Comparison of ENCODE assay signal across 23 mouse cellular contexts in genomic region chr8:90323824-90324223, GRCm38 (mm10). TPM values are rescaled to one million over a fixed set of nuclear protein-coding genes. Genes with fewer than 3 reads are reported as not detected.
A peak's percentile ranks its signal among the peaks of the same experiment; 100 is the strongest.
DNase-seq lines count a peak whose midpoint lies in the region; ATAC-seq lines count a peak whose summit lies in the region.
"Had no signal": no experiment of that assay in that cellular context is flagged by ENCODE, and none has a peak within 500 bp of the region (broad histone marks: within the 10 kb centered on the region; RNA-seq: fewer than 3 reads in every experiment).

No protein-coding gene starts in this region.

- WGBS in hindbrain, embryonic 10.5 days, result 43% methylated on average over 4 of the region's 4 CpGs
- WGBS in hindbrain, embryonic 11.5 days, result 44% methylated on average over 4 of the region's 4 CpGs
- 23% methylated on average over 4 of the region's 4 CpGs for WGBS in hindbrain, embryonic 15.5 days
- 9% methylated on average over 4 of the region's 4 CpGs for WGBS in midbrain, embryonic 13.5 days
- WGBS in limb, embryonic 10.5 days, result 22% methylated on average over 4 of the region's 4 CpGs

- peaks cover 25% of the 10 kb centered on the region for H3K4me1 ChIP-seq in hindbrain, embryonic 10.5 days (replicated peaks)
- no peaks in the 10 kb centered on the region for H3K4me1 ChIP-seq in hindbrain, embryonic 11.5 days (replicated peaks; ENCODE audit: control insufficient read depth, insufficient read depth, low read length)
- H3K4me1 ChIP-seq in hindbrain, embryonic 15.5 days (replicated peaks), result peaks cover 24% of the 10 kb centered on the region
- peaks cover 62% of the 10 kb centered on the region for H3K4me1 ChIP-seq in midbrain, embryonic 13.5 days (replicated peaks)
- no peaks in the 10 kb centered on the region for H3K4me1 ChIP-seq in limb, embryonic 10.5 days
- H3K4me1 ChIP-seq: embryonic facial prominence, embryonic 15.5 days had no signal

- H3K4me2 ChIP-seq in hindbrain, embryonic 11.5 days (replicated peaks; ENCODE audit: low read depth, low read length), result no peak overlapping the region
- no peak overlapping the region for H3K4me2 ChIP-seq in hindbrain, embryonic 15.5 days
- 0 out of 2 replicates have a peak overlapping the region, but pooled peaks have one; percentile 7 for H3K4me2 ChIP-seq in midbrain, embryonic 13.5 days (replicated peaks)
- H3K4me2 ChIP-seq: embryonic facial prominence, embryonic 15.5 days had no signal

- no peak for DNase-seq in hindbrain, embryonic 10.5 days (ENCODE audit: low spot score)
- DNase-seq in hindbrain, embryonic 11.5 days (ENCODE audit: low spot score), result no peak
- DNase-seq in right cerebral cortex, postnatal 25 days, result no peak
- DNase-seq in limb, embryonic 10.5 days (ENCODE audit: low spot score), result no peak
- DNase-seq in adrenal gland, postnatal 14 days, result no peak
- DNase-seq: cerebellum, postnatal 14 days; gastrocnemius, adult 2 months; kidney, adult 9 months; kidney, postnatal 25 days; layer of hippocampus, adult 9-11 months; left cerebral cortex, postnatal 4 days; liver, postnatal 0 days; lung, postnatal 10 days; right cerebral cortex, postnatal 14 days; thymus, adult 18-20 months had no signal

- H3K4me3 ChIP-seq in hindbrain, embryonic 10.5 days, result no peak overlapping the region
- no peak overlapping the region for H3K4me3 ChIP-seq in hindbrain, embryonic 11.5 days (ENCODE audit: low read depth, low read length)
- no peak overlapping the region for H3K4me3 ChIP-seq in hindbrain, embryonic 15.5 days
- no peak overlapping the region for H3K4me3 ChIP-seq in midbrain, embryonic 13.5 days (replicated peaks)
- no peak overlapping the region for H3K4me3 ChIP-seq in limb, embryonic 10.5 days
- H3K4me3 ChIP-seq: embryonic facial prominence, embryonic 15.5 days; gastrocnemius, adult 2 months; heart, embryonic 13.5 days; left cerebral cortex, adult 2 months had no signal

- no peaks in the 10 kb centered on the region for H3K27me3 ChIP-seq in hindbrain, embryonic 10.5 days (ENCODE audit: insufficient read depth, poor library complexity, severe bottlenecking)
- no peaks in the 10 kb centered on the region for H3K27me3 ChIP-seq in hindbrain, embryonic 11.5 days (ENCODE audit: control insufficient read depth, insufficient read depth, low read length)
- H3K27me3 ChIP-seq in hindbrain, embryonic 15.5 days, result no peaks in the 10 kb centered on the region
- H3K27me3 ChIP-seq in midbrain, embryonic 13.5 days, result no peaks in the 10 kb centered on the region
- no peaks in the 10 kb centered on the region for H3K27me3 ChIP-seq in limb, embryonic 10.5 days (ENCODE audit: low read depth, poor library complexity, severe bottlenecking)
- H3K27me3 ChIP-seq: embryonic facial prominence, embryonic 15.5 days; heart, embryonic 13.5 days had no signal

- no peak for ATAC-seq in hindbrain, embryonic 11.5 days (ENCODE audit: low FRiP score)
- no peak for ATAC-seq in hindbrain, embryonic 15.5 days (ENCODE audit: low FRiP score, low read depth)
- 0 out of 2 replicates have a peak, but pooled peaks have one; percentile 50 for ATAC-seq in midbrain, embryonic 13.5 days
- ATAC-seq: liver, postnatal 0 days had no signal

- H3K36me3 ChIP-seq in hindbrain, embryonic 10.5 days, result peaks cover 26% of the 10 kb centered on the region
- H3K36me3 ChIP-seq in hindbrain, embryonic 11.5 days (ENCODE audit: control insufficient read depth, insufficient read depth, low read length), result peaks cover 2% of the 10 kb centered on the region; the same call in 1 of the 2 replicates
- H3K36me3 ChIP-seq in hindbrain, embryonic 15.5 days, result no peaks in the 10 kb centered on the region
- H3K36me3 ChIP-seq in midbrain, embryonic 13.5 days, result peaks cover 5% of the 10 kb centered on the region; the same call in 1 of the 2 replicates
- no peaks in the 10 kb centered on the region for H3K36me3 ChIP-seq in limb, embryonic 10.5 days
- H3K36me3 ChIP-seq: embryonic facial prominence, embryonic 15.5 days had no signal

- H3K27ac ChIP-seq in hindbrain, embryonic 10.5 days, result 0 out of 2 replicates have a peak overlapping the region, but pooled peaks have one; percentile 35
- no peak overlapping the region for H3K27ac ChIP-seq in hindbrain, embryonic 11.5 days (ENCODE audit: low read depth, low read length)
- H3K27ac ChIP-seq in hindbrain, embryonic 15.5 days (replicated peaks), result 0 out of 2 replicates have a peak overlapping the region, but pooled peaks have one; percentile 23
- H3K27ac ChIP-seq in midbrain, embryonic 13.5 days, result peak overlapping the region; percentile 37
- H3K27ac ChIP-seq in limb, embryonic 10.5 days, result no peak overlapping the region
- H3K27ac ChIP-seq: embryonic facial prominence, embryonic 15.5 days; gastrocnemius, adult 2 months; heart, embryonic 13.5 days had no signal

- H3K9me3 ChIP-seq in hindbrain, embryonic 10.5 days, result no peaks in the 10 kb centered on the region
- H3K9me3 ChIP-seq in hindbrain, embryonic 11.5 days (ENCODE audit: control insufficient read depth, low read length), result no peaks in the 10 kb centered on the region
- H3K9me3 ChIP-seq in hindbrain, embryonic 15.5 days, result no peaks in the 10 kb centered on the region
- H3K9me3 ChIP-seq in midbrain, embryonic 13.5 days, result no peaks in the 10 kb centered on the region
- no peaks in the 10 kb centered on the region for H3K9me3 ChIP-seq in limb, embryonic 10.5 days (replicated peaks)
- H3K9me3 ChIP-seq: embryonic facial prominence, embryonic 15.5 days; heart, embryonic 13.5 days had no signal

- no peak overlapping the region for H3K9ac ChIP-seq in hindbrain, embryonic 11.5 days (ENCODE audit: low read depth, low read length)
- no peak overlapping the region for H3K9ac ChIP-seq in hindbrain, embryonic 15.5 days
- H3K9ac ChIP-seq in midbrain, embryonic 13.5 days (replicated peaks), result no peak overlapping the region
- H3K9ac ChIP-seq: embryonic facial prominence, embryonic 15.5 days; liver, postnatal 0 days had no signal

RNA-seq across cellular contexts. Expression of gene Tox3, which starts 24.3 kb away (rescaled TPM):
- 15.0 and 24.4 TPM in 2 replicates for polyA plus RNA-seq in hindbrain, embryonic 10.5 days (2016; fragmentation: Nextera tagmentation; extraction: Ambion mirVana)
- polyA plus RNA-seq in hindbrain, embryonic 11.5 days (2014; fragmentation: Nextera tagmentation; extraction: Ambion mirVana), result 29.9 and 40.4 TPM in 2 replicates
- polyA plus RNA-seq in hindbrain, embryonic 15.5 days (2015; fragmentation: Nextera tagmentation; extraction: Ambion mirVana), result 28.0 and 29.4 TPM in 2 replicates
- polyA plus RNA-seq in midbrain, embryonic 13.5 days (2015; fragmentation: Nextera tagmentation; extraction: Ambion mirVana), result 31.4 and 34.3 TPM in 2 replicates
- 4.4 and 4.6 TPM in 2 replicates for polyA plus RNA-seq in limb, embryonic 10.5 days (2016; fragmentation: Nextera tagmentation; extraction: Ambion mirVana)
- 3.6 and 5.4 TPM in 2 replicates for total RNA-seq in adrenal gland, postnatal 14 days (2021)
- total RNA-seq: granulocyte monocyte progenitor cell, adult 5-6 weeks; liver, adult 2 months; megakaryocyte progenitor cell, adult 5-6 weeks had no signal

Comparison
In these comparisons a context has a peak if more than half of its experiments do, and no peak if none do; other contexts are left out.
1. H3K27ac ChIP-seq: peak in hindbrain, embryonic 10.5 days (single experiment), hindbrain, embryonic 15.5 days (single experiment) and midbrain, embryonic 13.5 days (single experiment); none in hindbrain, embryonic 11.5 days (single experiment) and limb, embryonic 10.5 days (single experiment).